Comparison of ENCODE assay signal across 8 mouse cellular contexts in the genomic region with DNA sequence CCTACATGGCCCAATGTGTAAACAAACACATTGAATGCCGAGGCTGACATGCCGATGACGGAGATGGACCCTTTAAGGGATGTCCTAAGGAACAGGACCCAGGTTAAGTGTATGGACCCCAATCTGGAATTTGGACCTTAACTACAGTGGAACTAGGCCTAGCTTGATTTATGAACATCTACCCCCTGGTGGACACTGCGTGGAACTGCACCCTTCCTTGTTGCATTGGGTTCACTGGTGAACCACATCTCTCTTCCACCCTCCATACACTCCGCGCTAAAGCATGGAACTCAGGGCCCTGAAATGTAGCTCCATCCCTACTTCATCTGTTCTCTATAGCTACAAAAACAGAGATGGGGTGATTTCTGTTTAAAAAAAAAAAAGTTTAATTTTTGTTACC. TPM values are rescaled to one million over a fixed set of nuclear protein-coding genes. Genes with fewer than 3 reads are reported as not detected.
DNase-seq lines count a peak whose midpoint lies in the region; ATAC-seq and TF ChIP-seq lines count a peak whose summit lies in the region.

No protein-coding gene starts in this region.

- peak; percentile 54 for TF ChIP-seq CTCF in left cerebral cortex, adult 2 months (IDR thresholded peaks at IDR 0.05)

- no peak overlapping the region for H3K4me3 ChIP-seq in left cerebral cortex, adult 2 months

- no peak overlapping the region for H3K27ac ChIP-seq in left cerebral cortex, adult 2 months

- intact Hi-C loops in left cerebral cortex, adult 2 months (cut with DNase I), result no loop called here
- intact Hi-C loops in left cerebral cortex, postnatal 10 days (cut with DNase I), result no loop called here

- DNase-seq in adrenal gland, adult 2 months, result peak; percentile 7
- no peak for DNase-seq in adrenal gland, postnatal 4 days (ENCODE audit: low spot score in 2 of 2)
- no peak for DNase-seq in left cerebral cortex, adult 2 months (ENCODE audit: extremely low spot score in 1 of 2, low spot score in 2 of 2)
- DNase-seq in left cerebral cortex, postnatal 10 days (ENCODE audit: extremely low spot score in 1 of 2, low spot score in 2 of 2), result no peak
- peak; percentile 9 to 19 for DNase-seq in layer of hippocampus, postnatal 10 days (ENCODE audit: low spot score in 2 of 2)
- DNase-seq in spleen, adult 18-20 months, result peak; percentile 15 to 34
- no peak for DNase-seq in ovary, postnatal 36 days (ENCODE audit: low spot score)

- peak; percentile 85 for ATAC-seq in common myeloid progenitor, adult 5-6 weeks (replicated peaks; ENCODE audit: low read depth, poor library complexity, severe bottlenecking)

RNA-seq across cellular contexts. Expression of gene Adamts10, which starts 30.9 kb away (rescaled TPM):
- 10 to 100 TPM; 21.2 to 22.4 TPM for total RNA-seq in adrenal gland, adult 2 months (2021)
- 52.5 and 58.1 TPM in 2 replicates for polyA plus RNA-seq in adrenal gland, adult 2 months (2012; rRNA removed)
- 10 to 100 TPM; 66.4 to 80.9 TPM for total RNA-seq in adrenal gland, postnatal 4 days (2021)
- total RNA-seq in left cerebral cortex, adult 2 months (2021), result 10 to 100 TPM; 27.3 to 32.9 TPM
- 10 to 100 TPM; 35.9 to 37.2 TPM for total RNA-seq in left cerebral cortex, postnatal 10 days (2021)
- 28.0 and 32.8 TPM in 2 replicates for total RNA-seq in common myeloid progenitor, adult 5-6 weeks (2017)
- 10 to 100 TPM; 37.2 to 37.5 TPM for total RNA-seq in layer of hippocampus, postnatal 10 days (2021)

Comparison
In these comparisons a context has a peak if more than half of its experiments do, and no peak if none do; other contexts are left out.
1. DNase-seq: peak in adrenal gland, adult 2 months (single experiment), layer of hippocampus, postnatal 10 days (2 of 2) and spleen, adult 18-20 months (2 of 2); none in adrenal gland, postnatal 4 days (0 of 2), left cerebral cortex, adult 2 months (0 of 2), left cerebral cortex, postnatal 10 days (0 of 2) and ovary, postnatal 36 days (single experiment).